Mouse (Mus musculus): ENCODE data around the gene Rnf11.

DNA sequence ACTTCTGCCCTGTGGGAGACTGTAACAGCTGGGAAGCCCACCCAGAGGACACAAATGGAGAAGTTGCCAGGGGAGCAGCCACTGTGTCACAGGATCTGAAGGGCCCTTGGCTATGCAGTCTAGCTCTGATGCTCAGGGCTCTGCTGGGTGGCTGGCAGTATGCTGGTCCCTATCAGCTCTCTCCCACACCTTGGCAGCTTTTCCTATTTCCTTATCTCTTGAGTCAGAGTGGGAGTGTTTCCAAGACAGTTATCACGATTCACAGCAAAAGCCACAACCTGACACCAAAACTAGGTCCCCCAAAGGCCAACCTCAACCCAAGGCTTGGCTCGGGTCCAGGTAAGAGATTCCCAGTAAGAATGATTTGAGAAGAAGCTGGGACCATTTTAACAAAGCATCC is 39.1 kb downstream of the Rnf11 start:
- TF ChIP-seq POLR2A (IDR thresholded peaks at IDR 0.05; ENCODE audit: low read depth, low read length) (no peak), CTCF (IDR thresholded peaks at IDR 0.05; ENCODE audit: extremely low read depth, insufficient read length, insufficient replicate concordance, low read depth, low read length) (no peak)

Measured in small intestine, adult 2 months (tissue).